In the genomic region with DNA sequence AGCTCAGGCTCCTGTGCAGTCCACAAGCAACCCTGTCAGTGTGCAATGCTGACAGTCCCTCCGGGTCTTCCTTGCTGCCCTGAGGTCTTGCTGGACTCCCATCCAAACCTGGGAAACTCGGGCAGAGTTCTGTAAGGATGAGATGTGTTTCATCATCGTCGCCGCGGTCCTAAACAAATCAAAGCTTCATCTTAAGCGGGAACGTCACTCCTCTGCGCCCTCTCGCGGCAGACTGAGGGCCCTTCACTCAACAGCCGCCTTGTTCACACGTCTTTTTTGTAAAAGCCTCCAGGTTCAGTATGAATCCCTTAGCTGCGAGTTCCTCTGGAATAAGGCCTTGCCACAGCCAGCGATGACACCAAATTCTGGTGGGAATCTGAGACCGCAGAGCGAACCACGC, we compare ENCODE assay signal across 7 mouse cellular contexts. TPM values are rescaled to one million over a fixed set of nuclear protein-coding genes. Genes with fewer than 3 reads are reported as not detected.
DNase-seq lines count a peak whose midpoint lies in the region; ATAC-seq and TF ChIP-seq lines count a peak whose summit lies in the region.

No protein-coding gene starts in this region.

- no peak overlapping the region for H3K27ac ChIP-seq in cortical plate, adult 2 months (ENCODE audit: insufficient read depth, low read length)
- H3K27ac ChIP-seq in intestine, embryonic 14.5 days (ENCODE audit: low read depth): no peak overlapping the region
- H3K27ac ChIP-seq in midbrain, embryonic 11.5 days (ENCODE audit: low read depth, low read length): no peak overlapping the region

- 4% methylated on average over 18 of the region's 18 CpGs for WGBS in intestine, embryonic 14.5 days
- 6% methylated on average over 18 of the region's 18 CpGs for WGBS in midbrain, embryonic 11.5 days

- peaks cover 7% of the 10 kb centered on the region for H3K27me3 ChIP-seq in intestine, embryonic 14.5 days (replicated peaks; ENCODE audit: control insufficient read depth, insufficient read depth, low read length)
- no peaks in the 10 kb centered on the region; the same call in 1 of the 2 replicates for H3K27me3 ChIP-seq in midbrain, embryonic 11.5 days (ENCODE audit: control insufficient read depth, insufficient read depth, low read length)

- no peak overlapping the region for H3K9ac ChIP-seq in intestine, embryonic 14.5 days (ENCODE audit: low read length)
- peak overlapping the region; percentile 55 for H3K9ac ChIP-seq in midbrain, embryonic 11.5 days (ENCODE audit: low read length)

- H3K9me3 ChIP-seq in intestine, embryonic 14.5 days (ENCODE audit: control insufficient read depth, low read length): no peaks in the 10 kb centered on the region
- H3K9me3 ChIP-seq in midbrain, embryonic 11.5 days (ENCODE audit: control insufficient read depth, low read length): no peaks in the 10 kb centered on the region

- peak overlapping the region; percentile 12 for H3K4me3 ChIP-seq in cortical plate, adult 2 months (ENCODE audit: insufficient read depth, low read length)
- H3K4me3 ChIP-seq in intestine, embryonic 14.5 days (ENCODE audit: low read depth, low read length): peak overlapping the region; percentile 21
- peak overlapping the region; percentile 20 for H3K4me3 ChIP-seq in midbrain, embryonic 11.5 days (ENCODE audit: low read depth, low read length)

- peak; percentile 53 to 86 for DNase-seq in adrenal gland, adult (ENCODE audit: inconsistent age in 2 of 2, low spot score in 1 of 2)
- DNase-seq in gastrocnemius, postnatal 14 days: peak; percentile 70
- peak; percentile 88 for DNase-seq in intestine, embryonic 14.5 days (ENCODE audit: low spot score)
- peak; percentile 69 to 78 for DNase-seq in left cerebral cortex, postnatal 10 days (ENCODE audit: extremely low spot score in 1 of 2, low spot score in 2 of 2)
- DNase-seq in midbrain, embryonic 11.5 days (ENCODE audit: low spot score, missing footprints): peak; percentile 98
- DNase-seq in right cerebral cortex, postnatal 4 days: peak; percentile 87

- TF ChIP-seq CTCF in cortical plate, adult 2 months (IDR thresholded peaks at IDR 0.05; ENCODE audit: extremely low read depth, insufficient read depth, low read length): peak; percentile 77

- H3K4me1 ChIP-seq in cortical plate, adult 2 months (ENCODE audit: control insufficient read depth, insufficient read depth, low read length): no peaks in the 10 kb centered on the region
- H3K4me1 ChIP-seq in intestine, embryonic 14.5 days (replicated peaks; ENCODE audit: control insufficient read depth, insufficient read depth, low read length): no peaks in the 10 kb centered on the region; the same call in 1 of the 2 replicates
- no peaks in the 10 kb centered on the region for H3K4me1 ChIP-seq in midbrain, embryonic 11.5 days (ENCODE audit: control insufficient read depth, insufficient read depth, low read length)

- no peaks in the 10 kb centered on the region for H3K36me3 ChIP-seq in intestine, embryonic 14.5 days (ENCODE audit: control insufficient read depth, insufficient read depth, low read length)
- no peaks in the 10 kb centered on the region for H3K36me3 ChIP-seq in midbrain, embryonic 11.5 days (ENCODE audit: control insufficient read depth, insufficient read depth, low read length)

- peak overlapping the region; percentile 46 for H3K4me2 ChIP-seq in intestine, embryonic 14.5 days (ENCODE audit: low read length)
- peak overlapping the region; percentile 49 for H3K4me2 ChIP-seq in midbrain, embryonic 11.5 days

- ATAC-seq in intestine, embryonic 14.5 days (replicated peaks; ENCODE audit: low FRiP score, low TSS enrichment, low read depth): no peak
- ATAC-seq in midbrain, embryonic 11.5 days (ENCODE audit: low FRiP score): peak; percentile 27; the same call in 1 of the 2 replicates

- intact Hi-C loops in gastrocnemius, postnatal 14 days (cut with DNase I; ENCODE audit: low total_unique reads): no loop called here
- intact Hi-C loops in left cerebral cortex, postnatal 10 days (cut with DNase I): no loop called here

- TF ChIP-seq POLR2A in cortical plate, adult 2 months (IDR thresholded peaks at IDR 0.05; ENCODE audit: extremely low read depth, insufficient read depth, low read length): no peak

RNA-seq across cellular contexts. Expression of a gene that starts 0.8 kb away (rescaled TPM):
- 0.25 and 0.36 TPM in 2 replicates for polyA plus RNA-seq in cortical plate, adult 2 months (2012; rRNA removed)
- not detected for total RNA-seq in gastrocnemius, postnatal 14 days (2021)
- polyA plus RNA-seq in intestine, embryonic 14.5 days (2014; fragmentation: Nextera tagmentation; extraction: Ambion mirVana): 0.13 and 0.38 TPM in 2 replicates
- total RNA-seq in left cerebral cortex, postnatal 10 days (2021): 1 to 10 TPM; 1.3 to 2.0 TPM
- polyA plus RNA-seq in midbrain, embryonic 11.5 days (2014; fragmentation: Nextera tagmentation; extraction: Ambion mirVana): 0.28 and 0.56 TPM in 2 replicates

RNA-seq across cellular contexts. Expression of a gene that starts 5.8 kb away (rescaled TPM):
- polyA plus RNA-seq in cortical plate, adult 2 months (2012; rRNA removed): 0.06 TPM in 1 of 2 replicates, not detected in the other
- total RNA-seq in gastrocnemius, postnatal 14 days (2021): not detected
- polyA plus RNA-seq in intestine, embryonic 14.5 days (2014; fragmentation: Nextera tagmentation; extraction: Ambion mirVana): 0.08 TPM in 1 of 2 replicates, not detected in the other
- not detected for total RNA-seq in left cerebral cortex, postnatal 10 days (2021)
- not detected in 2 replicates for polyA plus RNA-seq in midbrain, embryonic 11.5 days (2014; fragmentation: Nextera tagmentation; extraction: Ambion mirVana)

RNA-seq across cellular contexts. Expression of a gene that starts 36.0 kb away (rescaled TPM):
- polyA plus RNA-seq in cortical plate, adult 2 months (2012; rRNA removed): 232 and 245 TPM in 2 replicates
- 10 to 100 TPM in 1 of 2 experiments, 1 to 10 TPM in 1; 9.4 to 10.5 TPM for total RNA-seq in gastrocnemius, postnatal 14 days (2021)
- 94.3 and 103 TPM in 2 replicates for polyA plus RNA-seq in intestine, embryonic 14.5 days (2014; fragmentation: Nextera tagmentation; extraction: Ambion mirVana)
- 100 to 1,000 TPM; 165 to 184 TPM for total RNA-seq in left cerebral cortex, postnatal 10 days (2021)
- polyA plus RNA-seq in midbrain, embryonic 11.5 days (2014; fragmentation: Nextera tagmentation; extraction: Ambion mirVana): 150 and 157 TPM in 2 replicates

RNA-seq across cellular contexts. Expression of a gene that starts 37.5 kb away (rescaled TPM):
- 7.5 and 8.6 TPM in 2 replicates for polyA plus RNA-seq in cortical plate, adult 2 months (2012; rRNA removed)
- under 1 TPM; 0.38 to 0.88 TPM for total RNA-seq in gastrocnemius, postnatal 14 days (2021)
- 5.1 and 8.3 TPM in 2 replicates for polyA plus RNA-seq in intestine, embryonic 14.5 days (2014; fragmentation: Nextera tagmentation; extraction: Ambion mirVana)
- total RNA-seq in left cerebral cortex, postnatal 10 days (2021): 1 to 10 TPM in 1 of 2 experiments, under 1 TPM in 1; 0.43 to 1.1 TPM
- polyA plus RNA-seq in midbrain, embryonic 11.5 days (2014; fragmentation: Nextera tagmentation; extraction: Ambion mirVana): 1.3 and 1.8 TPM in 2 replicates
